Mouse (Mus musculus) stomach, postnatal 0 days (tissue): Measurements from ENCODE around the gene Il34. TPM values are rescaled to one million over a fixed set of nuclear protein-coding genes. Genes with fewer than 3 reads are reported as not detected.

Experiments
- ATAC-seq: fragments of 200-750 bp; cut with Nextera tagmentation; 2 replicates; pipeline ENCODE4 v1.8.0; 2017; ENCODE audit not compliant: low FRiP score, low TSS enrichment
- DNase-seq: peaks from one replicate; pipeline ENCODE4 v3.0.0-alpha.2; 2016; ENCODE audit warnings: low spot score
- H3K27ac ChIP-seq: fragments of 300-500 bp; sonication (generic); replicated peaks from 2 replicates; pipeline ENCODE4 v1.5.1; 2014; ENCODE audit warnings: mild to moderate bottlenecking, control low read depth
- H3K27me3 ChIP-seq: fragments of 300-500 bp; sonication (generic); 2 replicates; pipeline ENCODE4 v1.6.1; 2014; ENCODE audit warnings: low read length; ENCODE audit not compliant: control insufficient read depth, insufficient read depth
- H3K36me3 ChIP-seq: fragments of 300-500 bp; sonication (generic); 2 replicates; pipeline ENCODE4 v1.6.1; 2014; ENCODE audit warnings: low read length, mixed read lengths; ENCODE audit not compliant: control insufficient read depth, insufficient read depth
- H3K4me1 ChIP-seq: fragments of 300-500 bp; sonication (generic); replicated peaks from 2 replicates; pipeline ENCODE4 v1.6.1; 2014; ENCODE audit warnings: antibody characterized with exemption; ENCODE audit not compliant: control insufficient read depth, insufficient read depth
- H3K4me2 ChIP-seq: fragments of 300-500 bp; sonication (generic); replicated peaks from 2 replicates; pipeline ENCODE4 v1.6.1; 2014; ENCODE audit warnings: low read depth, mild to moderate bottlenecking, control low read depth, moderate library complexity
- H3K4me3 ChIP-seq: fragments of 300-500 bp; sonication (generic); 2 replicates; pipeline ENCODE4 v1.5.1; 2014; ENCODE audit warnings: low read depth, low read length, control low read depth
- H3K9ac ChIP-seq: fragments of 300-500 bp; sonication (generic); 2 replicates; pipeline ENCODE4 v1.6.1; 2014; ENCODE audit warnings: mild to moderate bottlenecking, low read length, control low read depth, mixed read lengths
- H3K9me3 ChIP-seq: fragments of 300-500 bp; sonication (generic); 2 replicates; pipeline ENCODE4 v1.6.1; 2016; ENCODE audit warnings: low read length; ENCODE audit not compliant: control insufficient read depth
- CTCF ChIP-seq: IDR thresholded peaks from 2 replicates; pipeline ENCODE4 v1.5.1; 2016; ENCODE audit warnings: antibody characterized with exemption, low read depth, mild to moderate bottlenecking, moderate library complexity
- EP300 ChIP-seq: optimal IDR thresholded peaks from 2 replicates; pipeline ENCODE3; 2016; ENCODE audit warnings: antibody characterized with exemption
- WGBS: fragments of 180-500 bp; shearing (Covaris S2); extraction: QIAGEN DNeasy Blood & Tissue Kit; methylation state at CpG from one replicate; pipeline ENCODE4 v1.1.7; 2014; 5-methylcytosine and 5-hydroxymethylcytosine counted together
- polyA plus RNA-seq: library from polyadenylated mRNA; unstranded; fragments of >200 nt; fragmentation: Nextera tagmentation; extraction: Ambion mirVana; gene quantifications from 2 replicates; pipeline ENCODE4 v1.2.1, GENCODE M21; 2015

The Il34 gene
- polyA plus RNA-seq, 1 experiment from 2014 or later: 6.4 TPM

DNA sequence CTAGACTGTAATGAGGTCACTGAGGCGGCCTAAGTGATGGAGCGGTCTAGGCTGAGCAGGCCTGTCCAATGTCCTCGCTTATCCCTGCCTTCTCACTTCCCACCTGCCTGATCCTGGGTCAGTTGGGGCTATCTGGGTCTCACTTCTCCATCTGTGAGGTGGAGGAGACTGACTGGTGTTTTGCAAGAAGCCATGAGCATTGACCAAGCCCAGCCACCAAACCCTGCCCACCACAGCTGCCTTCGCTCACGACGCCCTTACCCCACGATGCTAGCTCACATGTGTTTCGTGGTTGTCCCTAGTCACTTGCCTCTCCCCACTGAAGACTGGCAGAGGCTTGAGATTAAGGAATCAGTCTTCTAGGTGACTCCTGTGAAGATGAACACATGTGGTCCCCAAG, 8.6 kb downstream of the Il34 start:
- no peak for TF ChIP-seq CTCF
- no peak for TF ChIP-seq EP300
- Histone ChIP-seq H3K27ac (no peak overlapping the region), H3K9me3 (no peaks in the 10 kb centered on the region), H3K36me3 (no peaks in the 10 kb centered on the region), H3K27me3 (no peaks in the 10 kb centered on the region), H3K4me1 (0 out of 2 replicates have a peak, but pooled peaks cover 3% of the 10 kb centered on the region), H3K4me3 (no peak overlapping the region), H3K9ac (no peak overlapping the region), H3K4me2 (no peak overlapping the region)
- 90% methylated on average over 8 of the region's 8 CpGs for WGBS
- no peak for DNase-seq
- ATAC-seq: no peak

DNA sequence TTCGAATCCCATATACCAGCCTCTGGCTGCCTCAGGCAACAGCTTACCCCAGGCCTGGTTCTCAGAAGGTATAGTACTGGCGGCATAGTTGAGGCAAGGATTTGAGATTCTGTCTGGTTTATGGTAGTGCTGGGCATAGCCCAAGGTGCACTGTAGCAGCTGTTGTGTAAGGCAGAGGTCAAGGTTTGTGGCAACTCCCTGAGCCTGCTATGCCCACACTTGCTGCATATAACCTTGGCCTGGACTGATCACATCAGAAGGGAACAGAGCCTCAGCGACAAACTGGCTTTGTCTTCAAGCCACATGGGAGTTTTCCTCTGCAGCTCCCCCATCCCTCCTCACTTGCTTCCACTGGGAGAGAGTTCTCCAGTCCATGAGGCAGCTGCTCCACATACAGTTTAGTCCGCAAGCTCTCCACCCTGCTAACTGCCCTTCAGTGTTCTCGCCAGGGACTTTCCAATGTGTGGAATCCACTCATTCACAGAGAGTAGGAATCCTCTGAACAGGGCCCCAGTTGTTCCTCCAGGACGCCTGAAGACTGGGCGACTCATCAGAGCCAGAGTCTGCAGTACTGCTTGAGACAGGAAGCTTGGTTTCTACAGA, 11.3 kb downstream of the Il34 start:
- TF ChIP-seq EP300 (no peak), CTCF (no peak)
- Histone ChIP-seq H3K9ac (no peak overlapping the region), H3K36me3 (no peaks in the 10 kb centered on the region), H3K27ac (no peak overlapping the region), H3K4me2 (no peak overlapping the region), H3K4me1 (0 out of 2 replicates have a peak, but pooled peaks cover 3% of the 10 kb centered on the region), H3K9me3 (no peaks in the 10 kb centered on the region), H3K27me3 (no peaks in the 10 kb centered on the region), H3K4me3 (no peak overlapping the region)
- ATAC-seq: no peak
- 83% methylated on average over 7 of the region's 7 CpGs for WGBS
- DNase-seq: no peak

DNA sequence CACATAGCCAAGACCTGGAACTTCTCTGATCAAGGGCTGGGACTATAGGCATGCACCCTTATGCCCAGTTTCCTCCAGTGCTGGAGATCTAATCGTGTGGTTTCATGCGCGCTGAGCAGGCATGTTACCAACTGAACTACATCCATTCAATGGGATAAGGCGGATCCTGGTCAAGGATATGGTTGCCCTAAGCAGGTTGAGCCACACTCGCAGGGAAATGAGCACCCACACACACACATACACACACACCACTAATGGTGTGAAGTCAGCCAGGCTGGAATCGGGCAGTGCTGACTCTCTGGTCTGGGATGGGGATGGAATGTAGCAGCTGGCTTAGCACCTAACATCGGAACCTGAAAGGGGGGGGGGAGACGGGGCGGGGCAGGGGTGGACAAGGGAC, 11.8 kb downstream of the Il34 start:
- Histone ChIP-seq H3K36me3 (no peaks in the 10 kb centered on the region), H3K9ac (no peak overlapping the region), H3K27ac (no peak overlapping the region), H3K9me3 (no peaks in the 10 kb centered on the region), H3K4me2 (no peak overlapping the region), H3K4me3 (no peak overlapping the region), H3K27me3 (no peaks in the 10 kb centered on the region), H3K4me1 (0 out of 2 replicates have a peak, but pooled peaks cover 3% of the 10 kb centered on the region)
- ATAC-seq (no peak), DNase-seq (no peak)
- 88% methylated on average over 9 of the region's 9 CpGs for WGBS
- TF ChIP-seq EP300 (no peak), CTCF (no peak)

DNA sequence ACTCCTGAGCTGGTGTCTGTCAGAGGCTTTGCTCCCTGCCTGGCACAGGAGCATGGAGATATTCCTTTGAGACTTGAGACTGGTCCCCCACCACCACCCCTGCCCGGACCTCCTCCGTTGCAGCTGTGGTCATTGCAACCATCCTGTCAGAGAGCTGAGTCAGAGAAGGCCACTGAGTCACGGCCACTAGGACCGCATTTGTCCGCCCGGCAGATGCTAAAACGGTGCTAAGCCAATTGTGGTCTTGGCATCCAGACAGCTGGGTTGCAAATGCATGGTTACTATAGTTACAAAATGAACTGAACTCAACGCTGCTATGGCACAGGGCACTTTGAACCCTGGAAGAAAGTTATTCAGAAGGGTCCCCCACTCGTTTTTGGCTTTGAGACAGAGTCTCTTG, 12.2 kb downstream of the Il34 start:
- no peak overlapping the region for H3K9ac ChIP-seq
- no peak overlapping the region for H3K4me2 ChIP-seq
- H3K4me1 ChIP-seq: 0 out of 2 replicates have a peak, but pooled peaks cover 3% of the 10 kb centered on the region
- no peak overlapping the region for H3K4me3 ChIP-seq
- 67% methylated on average over 9 of the region's 9 CpGs for WGBS
- ATAC-seq: no peak
- H3K9me3 ChIP-seq: no peaks in the 10 kb centered on the region
- no peak for DNase-seq
- TF ChIP-seq CTCF: no peak
- no peak overlapping the region; the same call in 1 of the 2 replicates for H3K27ac ChIP-seq
- no peaks in the 10 kb centered on the region for H3K36me3 ChIP-seq
- no peaks in the 10 kb centered on the region for H3K27me3 ChIP-seq

DNA sequence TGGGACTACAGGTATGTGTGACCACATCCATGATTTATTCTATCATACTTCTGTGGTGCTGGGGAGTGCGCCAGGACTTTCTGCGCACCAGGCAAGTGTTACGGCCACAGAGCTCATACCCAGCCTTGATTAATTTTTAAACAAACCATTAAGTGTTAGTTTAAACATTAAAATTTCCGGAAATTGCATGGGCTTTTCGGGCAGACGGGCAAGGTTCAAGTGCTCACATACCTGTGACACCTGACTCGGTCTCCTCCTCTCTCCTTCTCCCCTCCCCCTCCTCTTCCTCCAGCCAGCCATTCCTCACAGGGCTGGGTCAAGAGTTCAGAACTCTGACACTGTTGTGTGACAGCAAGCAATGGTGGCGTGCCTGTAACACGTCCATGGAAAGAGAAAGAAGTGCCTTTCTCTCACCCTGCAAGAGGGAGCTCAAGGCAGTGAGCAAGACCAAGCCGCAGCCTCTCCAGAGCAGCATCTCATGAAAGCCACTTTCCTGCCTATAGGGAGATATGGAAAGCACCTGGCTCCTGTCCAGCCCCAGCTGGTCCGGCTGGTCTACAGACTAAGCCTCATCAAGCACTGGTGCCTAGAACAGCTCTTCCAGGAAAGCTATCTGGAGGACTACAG, 13.0 kb downstream of the Il34 start:
- DNase-seq (peak; percentile 89), ATAC-seq (peak; percentile 89)
- Histone ChIP-seq H3K4me3 (no peak overlapping the region), H3K9ac (no peak overlapping the region), H3K4me2 (peak overlapping the region; percentile 12), H3K27ac (0 out of 2 replicates have a peak overlapping the region, but pooled peaks have one; percentile 31), H3K36me3 (no peaks in the 10 kb centered on the region), H3K27me3 (no peaks in the 10 kb centered on the region), H3K4me1 (0 out of 2 replicates have a peak, but pooled peaks cover 3% of the 10 kb centered on the region), H3K9me3 (no peaks in the 10 kb centered on the region)
- no peak for TF ChIP-seq EP300
- 0 out of 2 replicates have a peak, but pooled peaks have one; percentile 3 for TF ChIP-seq CTCF
- WGBS: 21% methylated on average over 11 of the region's 11 CpGs

DNA sequence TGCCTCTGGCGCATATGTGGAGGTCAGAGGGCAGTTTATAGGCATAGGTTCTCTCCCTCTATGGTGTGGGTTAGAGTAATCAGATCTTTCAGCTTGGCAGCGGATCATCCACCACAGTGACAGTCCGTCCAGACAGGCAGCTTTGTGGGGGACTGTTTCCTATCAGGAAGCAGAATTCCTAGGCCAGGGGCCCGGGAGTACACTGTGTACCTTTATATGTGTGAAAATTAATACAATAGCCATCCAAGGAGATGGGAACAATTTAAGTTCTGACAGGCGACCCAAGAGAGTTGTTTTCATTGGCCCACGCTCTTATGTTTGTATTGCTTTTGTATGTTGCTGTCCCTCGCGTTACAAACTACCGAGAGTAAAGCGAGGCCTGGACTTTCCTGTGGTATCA, 14.6 kb downstream of the Il34 start:
- H3K4me2 ChIP-seq: no peak overlapping the region
- H3K27ac ChIP-seq: no peak overlapping the region
- 69% methylated on average over 10 of the region's 10 CpGs for WGBS
- ATAC-seq (no peak), DNase-seq (no peak)
- no peak overlapping the region for H3K4me3 ChIP-seq
- H3K36me3 ChIP-seq: no peaks in the 10 kb centered on the region
- H3K9ac ChIP-seq: no peak overlapping the region
- H3K27me3 ChIP-seq: no peaks in the 10 kb centered on the region
- no peak for TF ChIP-seq CTCF
- TF ChIP-seq EP300: no peak
- H3K9me3 ChIP-seq: no peaks in the 10 kb centered on the region
- H3K4me1 ChIP-seq: 0 out of 2 replicates have a peak, but pooled peaks cover 3% of the 10 kb centered on the region
